Mouse (Mus musculus) 3134 (cell line): Measurements from ENCODE around the gene Nfe2l1.
"Not testable (repeated sequence)": the region's sequence is repeated elsewhere in the genome, so short reads cannot be mapped to it uniquely, and the experiment has no call there.

Source experiments
- DNase-seq: peaks from one replicate; pipeline ENCODE4 v3.0.0-alpha.2; 2011; ENCODE audit warnings: low spot score; ENCODE audit not compliant: insufficient read length; ENCODE audit errors: extremely low read depth

Nfe2l1 gene

GRCm38 (mm10) chr11:96829813-96830538 is at the start of gene Nfe2l1:
TSS of gene Nfe2l1 (minus strand) at chr11:96829968.
- DNase-seq: peak; percentile 94

DNA sequence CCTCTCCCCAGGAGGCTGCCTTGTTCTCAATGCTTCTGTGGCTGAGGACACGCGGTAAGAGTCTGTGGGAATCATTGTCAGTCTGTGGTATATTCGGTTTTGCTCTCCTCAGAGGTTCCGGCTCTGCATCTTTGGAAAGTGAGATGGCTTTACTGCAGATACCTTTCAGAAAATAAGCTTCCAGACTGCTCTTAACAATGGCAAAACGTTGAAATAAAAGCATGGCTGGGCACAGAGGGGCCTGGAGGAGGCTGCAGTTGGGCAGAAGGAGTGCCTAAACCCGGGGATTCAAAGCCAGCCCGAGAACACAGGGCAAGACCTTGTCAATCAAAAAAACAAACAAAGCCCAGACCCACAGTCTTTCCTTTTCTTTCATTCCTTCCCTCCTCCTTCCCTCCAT is 49.6 kb upstream of the Nfe2l1 start:
- DNase-seq: no peak

DNA sequence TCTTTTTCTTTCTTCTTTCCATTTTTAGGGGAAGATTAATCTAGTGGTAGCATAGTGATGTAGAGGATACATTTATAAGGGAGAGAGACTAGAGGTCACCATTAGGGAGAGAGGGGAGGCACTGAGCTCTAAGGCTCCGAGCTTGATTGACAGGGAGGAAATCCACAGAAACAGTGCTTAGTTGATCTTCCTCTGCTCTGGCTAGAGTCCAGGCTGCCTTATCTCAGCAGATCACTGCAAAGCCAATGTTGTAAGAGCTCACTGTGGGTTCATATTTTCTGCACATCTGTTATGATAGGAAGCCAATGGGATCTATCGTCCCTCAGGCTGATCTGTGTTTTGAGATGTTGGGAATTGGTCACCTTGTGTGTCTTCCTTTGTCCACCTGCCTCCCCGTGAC is 48.9 kb upstream of the Nfe2l1 start:
- DNase-seq: no peak

GRCm38 (mm10) chr11:96877071-96877470 is 47.3 kb upstream of the Nfe2l1 start:
- DNase-seq: no peak

- DNase-seq: no peak
Observed at GRCm38 (mm10) chr11:96876300-96877040, 46.7 kb upstream of the Nfe2l1 start.

DNA sequence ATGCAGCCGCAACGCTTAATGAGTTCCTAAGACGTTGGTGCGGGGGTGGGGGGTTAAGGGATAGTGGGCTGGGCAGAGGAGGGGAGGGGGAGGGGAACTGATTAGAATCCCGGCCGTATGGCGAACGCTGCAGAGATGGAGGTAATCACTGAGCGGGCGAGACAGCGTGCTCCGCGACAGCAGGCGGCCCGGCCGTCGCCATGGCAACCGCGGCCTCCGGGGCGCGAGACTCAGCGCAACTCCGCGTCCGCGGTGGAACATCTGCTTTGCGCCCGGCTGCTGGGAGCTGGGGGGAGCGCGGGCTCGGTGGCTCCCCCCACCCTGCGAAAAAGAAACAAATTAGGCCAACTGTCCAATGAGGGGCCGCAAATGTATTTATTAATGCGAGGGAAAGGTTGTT is 46.0 kb upstream of the Nfe2l1 start:
- DNase-seq: no peak

DNA sequence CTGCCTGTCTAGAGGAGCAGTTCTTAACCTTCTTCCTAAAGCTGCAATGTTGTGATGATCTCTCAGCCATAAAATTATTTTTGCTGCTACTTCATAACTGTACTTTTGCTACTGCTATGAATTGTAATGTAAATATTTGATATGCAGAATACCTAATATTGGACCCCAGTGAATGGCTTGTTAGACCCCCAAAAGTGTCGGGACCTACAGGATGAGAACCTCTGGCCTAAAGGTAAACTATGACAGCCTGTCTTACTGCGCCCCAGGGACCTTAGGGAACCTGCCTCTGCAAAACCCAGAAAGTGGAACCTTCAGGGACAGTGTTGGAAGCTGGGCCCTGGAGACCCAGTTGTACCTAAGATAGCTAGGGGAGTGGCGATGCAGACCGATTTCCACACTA is 45.5 kb upstream of the Nfe2l1 start:
- DNase-seq: no peak

DNA sequence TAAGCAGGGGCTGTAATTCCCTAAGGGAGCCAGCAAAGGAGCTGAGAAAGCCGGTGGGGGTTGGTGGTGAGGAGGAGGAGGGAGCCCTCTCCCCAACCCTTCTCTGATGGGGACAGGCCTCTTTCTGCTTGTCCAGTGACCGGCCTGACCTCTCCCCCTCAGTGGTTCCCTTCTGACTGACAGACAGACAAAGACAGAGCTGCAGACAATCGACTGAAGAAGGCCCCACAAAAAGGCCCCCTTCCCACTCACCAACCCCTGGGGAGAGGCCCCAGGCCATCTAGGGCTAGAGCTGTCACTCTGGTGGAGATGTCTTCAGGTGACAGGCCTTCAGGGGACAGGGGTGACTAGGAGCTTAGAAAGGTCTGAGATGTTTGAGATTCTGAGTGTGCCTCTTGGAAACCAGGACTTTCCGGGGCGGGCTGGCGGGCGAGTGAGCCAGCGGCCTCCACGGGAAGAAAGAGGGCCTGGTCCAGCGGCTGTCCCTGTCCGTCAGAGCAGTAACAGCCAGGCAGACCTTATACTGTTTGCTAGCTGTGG is 43.9 kb upstream of the Nfe2l1 start:
- no peak for DNase-seq

DNA sequence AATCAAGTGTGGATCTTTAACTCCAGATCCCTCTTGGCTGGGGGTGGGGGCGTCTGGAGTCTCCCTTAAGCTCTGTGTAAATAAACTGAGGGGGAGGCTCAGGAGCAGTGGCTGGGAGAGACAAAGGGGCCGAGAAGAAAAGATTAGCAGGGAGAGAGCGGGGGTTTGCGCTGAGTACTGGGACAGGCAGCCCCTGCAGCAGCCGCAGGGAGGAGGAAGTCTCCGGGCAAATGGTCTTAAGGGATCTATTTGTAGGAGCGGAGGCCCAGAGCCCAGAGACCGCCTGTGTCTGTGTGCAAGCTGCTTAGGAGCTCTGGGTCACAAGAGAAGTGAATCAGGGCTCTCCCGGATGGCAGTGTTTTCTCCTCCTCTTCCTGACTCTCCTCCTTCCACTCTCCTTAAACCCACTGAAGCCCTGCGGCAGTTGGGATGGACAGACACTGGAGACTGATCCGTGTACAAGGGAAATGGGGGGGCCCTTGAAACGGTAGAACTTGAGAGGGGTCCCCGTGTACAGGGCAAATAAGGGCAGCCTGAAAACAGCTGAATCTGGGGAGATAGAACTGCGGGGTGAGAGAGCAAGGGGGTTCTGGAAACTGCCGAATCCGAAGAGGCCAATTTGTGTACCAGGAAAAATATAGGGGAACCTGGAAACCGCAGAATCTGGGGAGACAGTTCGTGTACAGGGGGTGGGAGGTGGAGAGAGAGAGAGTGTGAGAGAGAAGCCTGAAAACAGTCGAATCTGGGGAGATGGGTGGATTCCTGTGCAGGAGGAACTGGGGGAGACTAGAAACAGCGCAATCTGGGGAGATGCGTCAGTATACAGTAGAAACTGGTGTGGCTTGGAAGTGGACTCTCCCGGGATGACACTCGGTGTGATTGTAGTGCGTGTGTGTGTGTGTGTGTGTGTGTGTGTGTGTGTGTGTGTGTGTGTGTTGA is 42.9 kb upstream of the Nfe2l1 start:
- DNase-seq: no peak

GRCm38 (mm10) chr11:96867149-96867548 is 37.4 kb upstream of the Nfe2l1 start:
- no peak for DNase-seq

GRCm38 (mm10) chr11:96863206-96863995 is 33.6 kb upstream of the Nfe2l1 start:
- peak; percentile 85 for DNase-seq

- DNase-seq: no peak
Observed at GRCm38 (mm10) chr11:96862534-96862933, 32.8 kb upstream of the Nfe2l1 start.

DNA sequence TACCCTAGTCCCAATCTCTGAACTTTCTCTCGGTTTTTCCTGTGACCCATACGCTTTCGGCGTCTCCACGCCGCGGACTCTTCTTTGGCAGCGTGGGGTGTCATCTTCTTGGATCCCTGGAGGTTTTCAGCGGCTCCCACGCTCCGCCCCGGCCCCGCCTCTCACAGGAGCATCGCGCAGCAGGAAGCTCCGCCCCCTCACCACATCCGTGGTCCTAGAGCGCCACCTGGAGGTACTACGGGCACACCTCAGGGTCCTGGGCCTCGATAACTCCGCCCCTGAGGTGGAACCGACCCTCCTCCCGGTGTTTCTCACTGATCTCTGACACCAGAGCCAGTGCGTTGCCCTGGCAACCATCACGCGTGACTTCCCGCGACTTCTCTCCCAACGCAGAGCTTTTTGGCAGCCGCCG is 32.1 kb upstream of the Nfe2l1 start:
- DNase-seq: peak; percentile 94

GRCm38 (mm10) chr11:96861446-96861845 is 31.7 kb upstream of the Nfe2l1 start:
- peak; percentile 81 for DNase-seq

GRCm38 (mm10) chr11:96860564-96860963 is 30.8 kb upstream of the Nfe2l1 start:
- DNase-seq: peak; percentile 82

GRCm38 (mm10) chr11:96859635-96860034 is 29.9 kb upstream of the Nfe2l1 start:
- DNase-seq: no peak

DNA sequence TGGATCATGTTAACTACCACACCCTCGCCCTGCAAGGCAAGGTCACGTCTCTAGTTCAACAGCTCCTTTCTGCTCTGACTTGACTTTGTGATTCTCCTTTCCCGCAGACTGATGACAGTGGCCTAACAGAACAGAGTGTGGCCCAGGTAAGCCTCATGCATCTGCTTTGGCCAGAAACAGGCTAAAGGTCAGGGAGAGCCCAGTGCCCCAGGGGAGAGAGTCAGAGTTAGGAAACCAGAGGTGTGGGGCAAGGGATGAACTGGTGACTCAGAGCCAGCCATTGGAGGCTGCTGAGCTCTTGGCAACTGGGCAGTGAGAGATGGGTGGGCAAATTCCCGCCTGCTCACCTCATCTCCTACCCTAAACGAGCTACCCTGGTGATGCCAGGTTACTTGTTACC is 27.7 kb upstream of the Nfe2l1 start:
- peak; percentile 48 for DNase-seq

GRCm38 (mm10) chr11:96849681-96850467 is 20.1 kb upstream of the Nfe2l1 start, which contains the start of gene Copz2:
TSS of gene Copz2 (plus strand) at chr11:96849870.
- peak; percentile 72 for DNase-seq

DNA sequence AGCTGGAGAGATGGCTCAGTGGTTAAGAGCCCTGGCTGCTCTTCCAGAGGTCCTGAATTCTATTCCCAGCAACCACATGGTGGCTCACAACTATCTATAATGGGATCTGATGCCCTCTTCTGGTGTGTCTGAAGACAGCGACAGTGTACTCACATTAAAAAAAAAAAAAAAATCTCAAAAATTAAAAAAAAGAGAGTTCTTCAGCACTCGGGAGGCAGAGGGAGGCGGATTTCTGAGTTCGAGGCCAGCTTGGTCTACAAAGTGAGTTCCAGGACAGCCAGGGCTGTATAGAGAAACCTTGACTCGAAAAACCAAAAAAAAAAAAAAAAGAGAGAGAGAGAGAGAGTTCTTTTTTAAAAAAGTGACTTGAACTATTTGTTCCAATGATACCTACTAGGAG is 19.4 kb upstream of the Nfe2l1 start:
- not testable (repeated sequence) for DNase-seq
